Mouse (Mus musculus) forebrain, embryonic 11.5 days (tissue): ENCODE measurements around the gene Gm8108. TPM values are rescaled to one million over a fixed set of nuclear protein-coding genes. Genes with fewer than 3 reads are reported as not detected.
"Not testable (repeated sequence)": the region's sequence is repeated elsewhere in the genome, so short reads cannot be mapped to it uniquely, and the experiment has no call there.

ENCODE experiments used
- ATAC-seq: fragments of 200-750 bp; cut with Nextera tagmentation; replicated peaks from 2 replicates; pipeline ENCODE4 v1.8.0; 2017; ENCODE audit warnings: moderate TSS enrichment; ENCODE audit not compliant: low FRiP score
- DNase-seq: peaks from one replicate; pipeline ENCODE4 v3.0.0-alpha.2; 2017; ENCODE audit warnings: low spot score
- H3K27ac ChIP-seq: fragments of 300-500 bp; sonication (generic); 2 replicates; pipeline ENCODE4 v1.5.1; 2014; ENCODE audit warnings: low read depth, low read length
- H3K27me3 ChIP-seq: fragments of 300-500 bp; sonication (generic); 2 replicates; pipeline ENCODE4 v1.6.1; 2014; ENCODE audit warnings: mild to moderate bottlenecking, low read length, mixed read lengths; ENCODE audit not compliant: control insufficient read depth, insufficient read depth
- H3K36me3 ChIP-seq: fragments of 300-500 bp; sonication (generic); 2 replicates; pipeline ENCODE4 v1.6.1; 2014; ENCODE audit warnings: mild to moderate bottlenecking, low read length, moderate library complexity, mixed read lengths; ENCODE audit not compliant: control insufficient read depth, insufficient read depth
- H3K4me1 ChIP-seq: fragments of 300-500 bp; sonication (generic); replicated peaks from 2 replicates; pipeline ENCODE4 v1.6.1; 2014; ENCODE audit warnings: low read length, mixed read lengths; ENCODE audit not compliant: control insufficient read depth, insufficient read depth
- H3K4me2 ChIP-seq: fragments of 300-500 bp; sonication (generic); 2 replicates; pipeline ENCODE4 v1.6.1; 2014; ENCODE audit warnings: low read depth, mild to moderate bottlenecking, low read length, moderate library complexity, mixed read lengths; ENCODE audit not compliant: severe bottlenecking
- H3K4me3 ChIP-seq: fragments of 300-500 bp; sonication (generic); 2 replicates; pipeline ENCODE4 v1.5.1; 2014; ENCODE audit warnings: low read depth, low read length
- H3K9ac ChIP-seq: fragments of 300-500 bp; sonication (generic); 2 replicates; pipeline ENCODE4 v1.6.1; 2014; ENCODE audit warnings: low read length
- H3K9me3 ChIP-seq: fragments of 300-500 bp; sonication (generic); 2 replicates; pipeline ENCODE4 v1.6.1; 2016; ENCODE audit warnings: low read length, mixed read lengths; ENCODE audit not compliant: control insufficient read depth
- WGBS: fragments of 180-500 bp; shearing (Covaris S2); extraction: QIAGEN DNeasy Blood & Tissue Kit; methylation state at CpG from one replicate; pipeline ENCODE4 v1.1.7; 2014; 5-methylcytosine and 5-hydroxymethylcytosine counted together
- polyA plus RNA-seq: library from polyadenylated mRNA; unstranded; fragments of >200 nt; fragmentation: Nextera tagmentation; extraction: Ambion mirVana; gene quantifications from 2 replicates; pipeline ENCODE4 v1.2.1, GENCODE M21; 2014

Gm8108 gene
- polyA plus RNA-seq = 0.53 TPM in 1 of 2 replicates, not detected in the other

DNA sequence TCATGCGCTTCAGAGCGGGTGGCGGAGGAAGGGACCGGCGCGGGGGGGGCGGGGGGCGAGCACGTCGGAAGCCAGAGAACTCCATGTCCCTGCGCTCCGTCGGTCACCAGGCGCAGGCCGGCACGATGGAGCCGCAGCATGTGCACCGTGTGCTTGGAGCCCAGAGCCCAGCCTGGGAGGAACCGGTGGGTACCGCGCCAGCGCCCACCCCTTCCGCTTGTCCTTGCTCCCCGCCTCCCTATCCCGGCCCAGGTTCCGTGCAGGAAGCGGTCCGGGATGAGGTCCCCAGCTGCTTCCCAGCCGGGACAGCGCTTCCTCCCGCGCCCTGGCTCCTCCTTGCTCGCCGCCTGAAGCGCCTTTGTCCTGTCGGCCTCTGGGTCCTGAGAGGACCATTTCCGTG lies at the start of gene Gm8108:
TSS of gene Gm8108 (plus strand) at position 101 of the 400 bp plus-strand sequence.
- H3K4me1 ChIP-seq, H3K27me3 ChIP-seq, H3K9me3 ChIP-seq, H3K36me3 ChIP-seq, ATAC-seq, H3K27ac ChIP-seq: not testable (repeated sequence)
- DNase-seq = peak; percentile 60
- WGBS = 2% methylated on average over 20 of the region's 37 CpGs
- Histone ChIP-seq H3K4me2 (peak within 1 kb of the TSS; percentile 51), H3K4me3 (peak within 1 kb of the TSS; percentile 30), H3K9ac (peak within 1 kb of the TSS; percentile 43)

DNA sequence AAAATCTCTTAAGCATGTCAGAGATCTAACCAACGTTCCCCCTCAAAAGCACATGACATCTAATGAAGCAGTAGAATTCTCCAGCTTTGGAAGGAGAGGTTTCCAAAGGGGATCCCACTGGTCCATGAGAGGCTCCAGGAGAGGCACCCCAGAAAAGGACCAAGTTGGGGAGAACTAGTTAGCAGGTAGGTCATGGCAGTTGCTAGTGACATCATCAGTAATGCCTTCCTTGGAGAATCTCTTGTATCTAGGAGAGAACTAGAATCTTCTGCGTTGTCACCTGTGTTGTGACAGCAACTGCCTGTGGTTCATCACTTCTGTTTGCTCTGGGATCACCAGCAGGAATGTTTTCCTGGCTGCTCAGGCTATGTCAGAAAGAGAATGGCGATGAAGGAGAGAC lies 26.5 kb upstream of the Gm8108 start, which contains the start of gene Gm3115:
TSS of gene Gm3115 (plus strand) at position 301 of the 400 bp plus-strand sequence.
- ATAC-seq, H3K27me3 ChIP-seq, DNase-seq, H3K9ac ChIP-seq, H3K4me2 ChIP-seq, H3K27ac ChIP-seq, H3K36me3 ChIP-seq, H3K4me1 ChIP-seq, H3K9me3 ChIP-seq, H3K4me3 ChIP-seq: not testable (repeated sequence)
- WGBS = 75% methylated on average over 3 of the region's 3 CpGs

DNA sequence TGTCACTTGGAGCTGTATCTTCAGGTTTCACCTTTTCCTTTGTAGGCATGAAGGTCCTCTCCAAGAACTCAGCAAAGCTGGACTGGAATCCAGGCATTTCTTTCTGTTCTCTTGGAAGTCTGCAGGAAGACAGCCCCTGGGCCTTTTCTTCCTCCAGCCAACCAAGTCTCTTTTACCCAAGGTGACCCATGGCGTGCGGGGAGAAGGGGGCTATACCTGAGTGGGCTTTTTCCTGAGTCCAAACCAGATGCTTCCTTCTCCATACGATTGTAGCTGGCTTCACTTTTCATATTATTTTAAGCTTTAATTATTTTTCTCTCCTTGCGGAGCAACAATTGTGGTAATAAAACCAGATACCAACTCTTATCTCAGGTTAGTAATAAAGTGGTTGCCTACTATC lies 31.3 kb downstream of the Gm8108 start:
- not testable (repeated sequence) for H3K9me3 ChIP-seq, H3K4me3 ChIP-seq, H3K27me3 ChIP-seq, H3K36me3 ChIP-seq, H3K9ac ChIP-seq, H3K4me1 ChIP-seq, H3K4me2 ChIP-seq, H3K27ac ChIP-seq, DNase-seq, ATAC-seq
- WGBS = 96% methylated on average over 4 of the region's 4 CpGs

DNA sequence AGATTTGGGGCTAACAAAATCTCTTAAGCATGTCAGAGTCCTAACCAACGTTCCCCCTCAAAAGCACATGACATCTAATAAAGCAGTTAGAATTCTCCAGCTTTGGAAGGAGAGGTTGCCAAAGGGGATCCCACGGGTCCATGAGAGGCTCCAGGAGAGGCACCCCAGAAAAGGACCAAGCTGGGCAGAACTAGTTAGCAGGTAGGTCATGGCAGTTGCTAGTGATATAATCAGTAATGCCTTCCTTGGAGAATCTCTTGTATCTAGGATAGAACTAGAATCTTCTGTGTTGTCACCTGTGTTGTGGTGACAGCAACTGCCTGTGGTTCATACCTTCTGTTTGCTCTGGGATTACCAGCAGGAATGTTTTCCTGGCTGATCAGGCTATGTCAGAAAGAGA lies 54.4 kb downstream of the Gm8108 start, which contains the start of gene Gm3127:
TSS of gene Gm3127 (plus strand) at position 301 of the 400 bp plus-strand sequence.
- not testable (repeated sequence) for H3K27me3 ChIP-seq, ATAC-seq
- WGBS = no CpG with 5 or more reads among the region's 2 CpGs

GRCm38 (mm10) chr14:4182030-4182429 lies 71.7 kb downstream of the Gm8108 start:
- Histone ChIP-seq H3K9ac (0 out of 2 replicates have a peak overlapping the region, but pooled peaks have one; percentile 35), H3K4me3 (peak overlapping the region; percentile 27), H3K4me2 (peak overlapping the region; percentile 46)
- H3K4me1 ChIP-seq, H3K27me3 ChIP-seq, ATAC-seq, H3K27ac ChIP-seq, H3K9me3 ChIP-seq, H3K36me3 ChIP-seq: not testable (repeated sequence)
- peak; percentile 46 for DNase-seq
- 12% methylated on average over 11 of the region's 14 CpGs for WGBS

More for the DNA sequence above, 54.4 kb downstream of the Gm8108 start, which contains the start of gene Gm3127:
- not testable (repeated sequence) for DNase-seq, H3K9me3 ChIP-seq, H3K27ac ChIP-seq, H3K4me3 ChIP-seq, H3K4me1 ChIP-seq, H3K36me3 ChIP-seq, H3K4me2 ChIP-seq, H3K9ac ChIP-seq

Other genes with a start within 250 kb of the Gm8108 start
- gene Gm2916, start 226.4 kb upstream of the Gm8108 start, polyA plus RNA-seq = 0.19 TPM in 1 of 2 replicates, not detected in the other
- gene Gm3029, start 178.8 kb upstream of the Gm8108 start, polyA plus RNA-seq = not detected in 2 replicates
- 0.13 and 0.57 TPM in 2 replicates for gene Gm3095, start 147.0 kb upstream of the Gm8108 start, polyA plus RNA-seq
- gene Gm3099, start 112.1 kb upstream of the Gm8108 start, polyA plus RNA-seq = not detected in 2 replicates
- gene Gm5796, start 86.6 kb upstream of the Gm8108 start, polyA plus RNA-seq = 0.65 and 0.97 TPM in 2 replicates
- not detected in 2 replicates for gene Gm3115, start 26.4 kb upstream of the Gm8108 start, polyA plus RNA-seq
- not detected in 2 replicates for gene Gm3127, start 54.5 kb downstream of the Gm8108 start, polyA plus RNA-seq
- gene Gm2974, start 72.0 kb downstream of the Gm8108 start, polyA plus RNA-seq = 0.79 and 1.9 TPM in 2 replicates
- gene Gm3138, start 139.1 kb downstream of the Gm8108 start, polyA plus RNA-seq = not detected in 2 replicates
- not detected in 2 replicates for gene Gm3149, start 206.8 kb downstream of the Gm8108 start, polyA plus RNA-seq
- gene 2610042L04Rik, start 224.2 kb downstream of the Gm8108 start, polyA plus RNA-seq = 0.63 and 0.75 TPM in 2 replicates